Mouse (Mus musculus): ENCODE data around the gene Triobp. TPM values are rescaled to one million over a fixed set of nuclear protein-coding genes. Genes with fewer than 3 reads are reported as not detected.

Triobp gene
- polyA plus RNA-seq, 1 experiment = 97.8 TPM

- H3K4me3 ChIP-seq (replicated peaks) = peak overlapping the region; percentile 98
- H3K27me3 ChIP-seq (replicated peaks) = peaks cover 7% of the 10 kb centered on the region
- no peaks in the 10 kb centered on the region for H3K9me3 ChIP-seq
- TF ChIP-seq FLI1 (IDR thresholded peaks at IDR 0.05; ENCODE audit: low read length) (no peak), GATA1 (IDR thresholded peaks at IDR 0.05; ENCODE audit: borderline replicate concordance, low read length) (no peak)
- peaks cover 28% of the 10 kb centered on the region for H3K36me3 ChIP-seq (replicated peaks; ENCODE audit: low read length)
- H3K4me1 ChIP-seq = peaks cover 72% of the 10 kb centered on the region
These were observed 35.3 kb downstream of the Triobp start for GRCm38 (mm10) chr15:78982658-78983435.

- peaks cover 67% of the 10 kb centered on the region for H3K4me1 ChIP-seq
- H3K9me3 ChIP-seq = no peaks in the 10 kb centered on the region
- H3K27me3 ChIP-seq (replicated peaks) = peaks cover 6% of the 10 kb centered on the region
- peaks cover 36% of the 10 kb centered on the region for H3K36me3 ChIP-seq (replicated peaks; ENCODE audit: low read length)
- no peak for TF ChIP-seq FLI1 (IDR thresholded peaks at IDR 0.05; ENCODE audit: low read length)
- no peak for TF ChIP-seq GATA1 (IDR thresholded peaks at IDR 0.05; ENCODE audit: borderline replicate concordance, low read length)
- peak overlapping the region; percentile 98 for H3K4me3 ChIP-seq (replicated peaks)
These were observed 36.1 kb downstream of the Triobp start for GRCm38 (mm10) chr15:78983436-78984285.

GRCm38 (mm10) chr15:78984286-78984778 lies 36.8 kb downstream of the Triobp start:
- TF ChIP-seq GATA1 (IDR thresholded peaks at IDR 0.05; ENCODE audit: borderline replicate concordance, low read length) (no peak), FLI1 (IDR thresholded peaks at IDR 0.05; ENCODE audit: low read length) (no peak)
- H3K36me3 ChIP-seq (replicated peaks; ENCODE audit: low read length) = peaks cover 43% of the 10 kb centered on the region
- peaks cover 6% of the 10 kb centered on the region for H3K27me3 ChIP-seq (replicated peaks)
- H3K4me3 ChIP-seq (replicated peaks) = peak overlapping the region; percentile 98
- H3K4me1 ChIP-seq = peaks cover 60% of the 10 kb centered on the region
- H3K9me3 ChIP-seq = no peaks in the 10 kb centered on the region

DNA sequence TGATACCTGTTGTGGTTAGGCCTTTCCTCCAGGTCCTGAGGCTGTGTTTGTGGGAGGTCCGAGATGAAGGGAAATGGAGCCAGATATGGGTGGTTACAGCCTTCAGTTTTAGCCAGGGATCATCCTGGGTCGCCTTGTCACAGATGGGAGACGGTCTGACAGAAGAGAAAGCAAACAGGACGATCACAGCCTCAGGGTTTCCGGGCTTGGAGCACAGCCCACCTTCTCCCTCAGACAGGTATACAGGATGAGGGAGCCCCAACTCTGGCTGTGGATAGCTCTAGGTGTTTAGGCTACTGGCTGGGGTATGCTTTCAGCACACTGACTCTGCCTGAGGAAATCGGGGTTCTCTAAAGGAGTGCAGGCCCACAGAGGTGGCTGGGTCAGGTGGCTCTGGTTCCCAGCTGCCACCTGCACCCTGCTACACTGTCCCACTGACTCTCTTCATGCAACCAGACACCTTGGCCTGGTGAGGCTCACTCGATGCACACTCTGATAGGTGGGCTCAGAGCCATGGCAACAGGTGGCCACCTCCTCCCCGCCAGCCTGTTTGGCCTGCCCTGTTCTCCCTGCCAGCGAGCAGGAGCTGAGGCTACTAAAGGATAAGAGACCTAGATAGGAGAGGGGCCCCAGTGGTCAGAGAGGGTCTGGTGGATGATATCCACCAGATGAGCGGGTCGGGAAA lies 39.2 kb downstream of the Triobp start:
- Histone ChIP-seq H3K4me3 (replicated peaks) (no peak overlapping the region), H3K27me3 (replicated peaks) (no peaks in the 10 kb centered on the region), H3K36me3 (replicated peaks; ENCODE audit: low read length) (peaks cover 66% of the 10 kb centered on the region), H3K4me1 (peaks cover 49% of the 10 kb centered on the region), H3K9me3 (no peaks in the 10 kb centered on the region)
- TF ChIP-seq FLI1 (IDR thresholded peaks at IDR 0.05; ENCODE audit: low read length) (no peak), GATA1 (IDR thresholded peaks at IDR 0.05; ENCODE audit: borderline replicate concordance, low read length) (no peak)

- H3K4me3 ChIP-seq (replicated peaks) = no peak overlapping the region
- no peak for TF ChIP-seq GATA1 (IDR thresholded peaks at IDR 0.05; ENCODE audit: borderline replicate concordance, low read length)
- no peak for TF ChIP-seq FLI1 (IDR thresholded peaks at IDR 0.05; ENCODE audit: low read length)
- H3K9me3 ChIP-seq = no peaks in the 10 kb centered on the region
- peaks cover 85% of the 10 kb centered on the region for H3K36me3 ChIP-seq (replicated peaks; ENCODE audit: low read length)
- H3K27me3 ChIP-seq (replicated peaks) = no peaks in the 10 kb centered on the region
- H3K4me1 ChIP-seq = peaks cover 38% of the 10 kb centered on the region
These were observed 41.0 kb downstream of the Triobp start for GRCm38 (mm10) chr15:78988499-78988971.

GRCm38 (mm10) chr15:78989152-78990092 lies 41.9 kb downstream of the Triobp start:
- no peaks in the 10 kb centered on the region for H3K9me3 ChIP-seq
- TF ChIP-seq FLI1 (IDR thresholded peaks at IDR 0.05; ENCODE audit: low read length) = no peak
- no peak for TF ChIP-seq GATA1 (IDR thresholded peaks at IDR 0.05; ENCODE audit: borderline replicate concordance, low read length)
- H3K27me3 ChIP-seq (replicated peaks) = no peaks in the 10 kb centered on the region
- peaks cover 29% of the 10 kb centered on the region for H3K4me1 ChIP-seq
- no peak overlapping the region for H3K4me3 ChIP-seq (replicated peaks)
- peaks cover 94% of the 10 kb centered on the region for H3K36me3 ChIP-seq (replicated peaks; ENCODE audit: low read length)

DNA sequence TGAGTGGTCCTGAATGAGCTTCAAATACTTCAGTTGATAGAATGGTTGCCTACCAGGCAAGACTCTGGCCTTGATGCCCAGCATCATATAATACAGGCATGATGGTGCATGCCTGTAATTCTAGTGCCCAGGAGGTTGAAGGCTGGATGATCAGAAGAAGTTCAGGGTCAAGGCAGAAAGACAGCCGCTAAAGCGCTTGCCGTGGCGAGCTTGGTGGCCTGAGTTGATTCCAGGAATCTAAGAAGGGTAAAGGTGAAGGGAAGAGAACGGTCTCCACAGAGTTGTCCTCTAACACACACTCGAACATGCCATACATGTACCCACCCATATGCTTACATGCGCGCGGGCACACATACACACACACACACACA lies 42.6 kb downstream of the Triobp start:
- TF ChIP-seq FLI1 (IDR thresholded peaks at IDR 0.05; ENCODE audit: low read length) (no peak), GATA1 (IDR thresholded peaks at IDR 0.05; ENCODE audit: borderline replicate concordance, low read length) (no peak)
- no peaks in the 10 kb centered on the region for H3K27me3 ChIP-seq (replicated peaks)
- no peaks in the 10 kb centered on the region for H3K9me3 ChIP-seq
- H3K36me3 ChIP-seq (replicated peaks; ENCODE audit: low read length) = peaks cover 100% of the 10 kb centered on the region
- H3K4me1 ChIP-seq = peaks cover 24% of the 10 kb centered on the region
- H3K4me3 ChIP-seq (replicated peaks) = no peak overlapping the region

DNA sequence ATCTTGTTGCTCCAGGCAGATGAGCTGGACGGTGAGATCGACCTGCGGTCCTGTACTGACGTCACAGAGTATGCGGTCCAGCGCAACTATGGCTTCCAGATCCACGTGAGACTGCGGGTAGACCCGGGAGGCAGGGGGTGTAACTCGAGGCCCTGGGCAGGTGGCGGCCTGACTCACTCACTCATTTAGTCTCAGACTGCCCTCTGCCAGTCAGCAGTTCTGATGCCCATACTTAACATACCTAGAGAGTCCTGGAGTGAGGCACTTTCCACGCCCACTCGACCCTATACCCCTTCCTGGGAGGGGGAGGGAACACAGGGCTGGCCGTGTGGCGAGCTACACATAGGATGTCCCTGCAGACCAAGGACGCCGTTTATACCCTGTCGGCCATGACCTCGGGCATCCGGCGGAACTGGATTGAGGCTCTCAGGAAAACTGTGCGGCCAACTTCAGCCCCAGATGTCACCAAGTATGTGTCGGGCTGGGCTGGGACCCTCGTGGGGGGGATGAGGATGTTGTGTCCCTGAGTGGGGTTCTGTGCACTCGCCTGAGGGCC lies 43.5 kb downstream of the Triobp start:
- Histone ChIP-seq H3K4me3 (replicated peaks) (no peak overlapping the region), H3K36me3 (replicated peaks; ENCODE audit: low read length) (peaks cover 100% of the 10 kb centered on the region)
- TF ChIP-seq GATA1 (IDR thresholded peaks at IDR 0.05; ENCODE audit: borderline replicate concordance, low read length) (no peak), FLI1 (IDR thresholded peaks at IDR 0.05; ENCODE audit: low read length) (no peak)

More for the DNA sequence above, 43.5 kb downstream of the Triobp start:
- no peaks in the 10 kb centered on the region for H3K27me3 ChIP-seq (replicated peaks)
- H3K4me1 ChIP-seq = peaks cover 22% of the 10 kb centered on the region
- H3K9me3 ChIP-seq = no peaks in the 10 kb centered on the region

All from megakaryocyte, embryonic 14.5 days (primary cell).